Mouse (Mus musculus): ENCODE data around the gene Gja1.

DNA sequence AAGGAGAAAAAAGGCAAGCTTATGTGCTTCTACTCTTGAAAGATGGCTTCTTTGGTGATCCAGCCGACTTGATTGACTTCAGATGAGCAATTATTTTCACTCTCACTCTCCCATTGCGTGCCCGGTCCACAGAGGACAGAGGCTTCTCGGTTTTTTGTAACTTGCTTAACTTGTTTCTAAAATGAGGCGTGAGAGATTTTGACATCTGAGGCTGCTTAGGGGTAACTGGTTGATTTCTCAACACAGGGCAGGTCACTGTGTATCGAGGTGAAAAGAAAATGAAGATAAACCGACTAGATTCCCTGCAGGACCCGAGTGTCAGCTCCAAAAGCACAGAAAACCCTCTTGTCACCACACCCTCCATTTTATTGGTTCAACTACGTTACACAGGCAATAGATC, 28.8 kb downstream of the Gja1 start:
- no peak for TF ChIP-seq CTCF (IDR thresholded peaks at IDR 0.05)
- TF ChIP-seq EP300 (IDR thresholded peaks at IDR 0.05), result no peak
